Mouse (Mus musculus): ENCODE results near the gene Misp. TPM values are rescaled to one million over a fixed set of nuclear protein-coding genes. Genes with fewer than 3 reads are reported as not detected.

The Misp gene
- polyA plus RNA-seq, 1 experiment: not detected

DNA sequence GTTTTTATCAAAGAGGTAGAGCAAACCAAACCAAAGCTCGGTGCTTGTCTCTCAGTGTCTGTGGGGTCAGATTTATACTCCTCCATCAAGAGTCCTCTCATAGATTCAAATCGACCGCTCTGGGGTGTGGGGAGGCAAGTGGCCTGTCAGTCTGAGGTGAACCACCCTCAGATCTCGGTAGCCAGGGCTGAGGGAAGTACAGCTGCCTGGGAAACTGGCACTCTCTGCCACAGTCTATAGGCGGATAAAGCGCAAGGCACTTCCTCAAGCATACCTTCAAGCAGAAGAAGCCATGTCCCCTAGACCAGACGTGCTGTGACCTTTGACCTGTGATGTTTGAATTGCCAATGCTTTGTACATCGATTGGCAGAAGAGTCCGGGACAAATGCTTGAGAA is 12.0 kb downstream of the Misp start:
- Histone ChIP-seq H3K4me3 (replicated peaks; ENCODE audit: control insufficient read depth, low read depth, low read length) (no peak overlapping the region), H3K4me1 (ENCODE audit: control insufficient read depth, insufficient read depth, low read length) (peaks cover 2% of the 10 kb centered on the region; the same call in 1 of the 2 replicates), H3K27ac (ENCODE audit: control insufficient read depth, insufficient read depth, low read depth, low read length, poor library complexity) (no peak overlapping the region)
- WGBS: 26% methylated on average over 9 of the region's 9 CpGs
- TF ChIP-seq CTCF (IDR thresholded peaks at IDR 0.05; ENCODE audit: control insufficient read depth, insufficient read depth, low read length) (no peak), POLR2A (IDR thresholded peaks at IDR 0.05; ENCODE audit: borderline replicate concordance, control insufficient read depth, low read depth, low read length) (no peak)

- no peak overlapping the region for H3K4me3 ChIP-seq (replicated peaks; ENCODE audit: control insufficient read depth, low read depth, low read length)
- 29% methylated on average over 9 of the region's 9 CpGs for WGBS
- H3K4me1 ChIP-seq (ENCODE audit: control insufficient read depth, insufficient read depth, low read length): peaks cover 4% of the 10 kb centered on the region; the same call in 1 of the 2 replicates
- TF ChIP-seq POLR2A (IDR thresholded peaks at IDR 0.05; ENCODE audit: borderline replicate concordance, control insufficient read depth, low read depth, low read length) (no peak), CTCF (IDR thresholded peaks at IDR 0.05; ENCODE audit: control insufficient read depth, insufficient read depth, low read length) (peak; percentile 97)
- no peak overlapping the region for H3K27ac ChIP-seq (ENCODE audit: control insufficient read depth, insufficient read depth, low read depth, low read length, poor library complexity)
These were observed 14.1 kb downstream of the Misp start for GRCm38 (mm10) chr10:79834769-79835398.

GRCm38 (mm10) chr10:79836918-79837317 is 16.1 kb downstream of the Misp start:
- H3K27ac ChIP-seq (ENCODE audit: control insufficient read depth, insufficient read depth, low read depth, low read length, poor library complexity): no peak overlapping the region
- 0 out of 2 replicates have a peak, but pooled peaks have one; percentile 4 for TF ChIP-seq CTCF (IDR thresholded peaks at IDR 0.05; ENCODE audit: control insufficient read depth, insufficient read depth, low read length)
- no peak for TF ChIP-seq POLR2A (IDR thresholded peaks at IDR 0.05; ENCODE audit: borderline replicate concordance, control insufficient read depth, low read depth, low read length)
- peaks cover 4% of the 10 kb centered on the region; the same call in 1 of the 2 replicates for H3K4me1 ChIP-seq (ENCODE audit: control insufficient read depth, insufficient read depth, low read length)
- no peak overlapping the region for H3K4me3 ChIP-seq (replicated peaks; ENCODE audit: control insufficient read depth, low read depth, low read length)
- 92% methylated on average over 3 of the region's 3 CpGs for WGBS

DNA sequence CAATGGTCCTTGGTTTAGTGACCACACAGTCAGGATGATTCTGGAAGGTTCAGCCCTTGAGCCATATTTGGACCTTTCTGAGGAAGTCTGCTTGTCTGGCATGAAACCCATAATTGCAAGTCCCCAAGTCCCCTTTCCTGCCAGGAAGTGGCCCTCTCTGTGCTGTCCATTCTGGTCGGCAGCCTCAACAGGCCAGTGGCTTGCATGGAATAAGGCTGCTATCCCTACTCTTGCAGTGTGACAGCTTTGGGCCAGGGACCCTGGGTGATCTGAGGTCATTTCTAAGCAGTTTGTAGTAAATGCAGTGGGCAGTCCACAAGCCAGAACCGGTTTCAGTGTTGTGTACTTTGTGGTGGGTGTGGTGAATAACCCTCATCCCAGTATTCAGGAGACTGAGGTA is 17.4 kb downstream of the Misp start:
- peaks cover 2% of the 10 kb centered on the region; the same call in 1 of the 2 replicates for H3K4me1 ChIP-seq (ENCODE audit: control insufficient read depth, insufficient read depth, low read length)
- H3K27ac ChIP-seq (ENCODE audit: control insufficient read depth, insufficient read depth, low read depth, low read length, poor library complexity): 0 out of 2 replicates have a peak overlapping the region, but pooled peaks have one; percentile 19
- no peak overlapping the region for H3K4me3 ChIP-seq (replicated peaks; ENCODE audit: control insufficient read depth, low read depth, low read length)
- TF ChIP-seq POLR2A (IDR thresholded peaks at IDR 0.05; ENCODE audit: borderline replicate concordance, control insufficient read depth, low read depth, low read length) (no peak), CTCF (IDR thresholded peaks at IDR 0.05; ENCODE audit: control insufficient read depth, insufficient read depth, low read length) (no peak)
- 19% methylated on average over 2 of the region's 2 CpGs for WGBS

DNA sequence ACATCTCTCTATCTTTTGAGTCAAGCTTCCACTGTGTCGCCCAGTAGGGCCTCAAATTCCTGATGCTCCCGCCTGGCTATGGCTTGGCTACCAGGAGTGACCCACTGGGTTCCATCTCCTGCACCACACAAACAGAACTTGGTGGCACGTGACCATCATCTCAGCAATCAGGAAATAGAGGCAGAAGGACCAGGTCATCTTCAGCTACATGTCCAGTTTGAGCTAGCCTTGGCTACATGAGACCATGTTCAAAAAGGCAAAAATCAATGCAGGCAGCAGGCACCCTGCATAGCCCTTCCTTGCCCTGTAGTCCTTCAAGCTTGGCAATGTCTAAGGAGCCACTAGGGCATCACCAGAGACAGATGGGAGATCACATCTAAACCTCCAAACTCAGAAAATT is 19.3 kb downstream of the Misp start:
- no peak overlapping the region for H3K4me3 ChIP-seq (replicated peaks; ENCODE audit: control insufficient read depth, low read depth, low read length)
- 88% methylated on average over 3 of the region's 3 CpGs for WGBS
- H3K4me1 ChIP-seq (ENCODE audit: control insufficient read depth, insufficient read depth, low read length): peaks cover 2% of the 10 kb centered on the region; the same call in 1 of the 2 replicates
- TF ChIP-seq POLR2A (IDR thresholded peaks at IDR 0.05; ENCODE audit: borderline replicate concordance, control insufficient read depth, low read depth, low read length) (no peak), CTCF (IDR thresholded peaks at IDR 0.05; ENCODE audit: control insufficient read depth, insufficient read depth, low read length) (no peak)
- H3K27ac ChIP-seq (ENCODE audit: control insufficient read depth, insufficient read depth, low read depth, low read length, poor library complexity): no peak overlapping the region

GRCm38 (mm10) chr10:79840644-79841551 is 20.1 kb downstream of the Misp start:
- under 1% methylated on average over 22 of the region's 24 CpGs for WGBS
- Histone ChIP-seq H3K4me1 (ENCODE audit: control insufficient read depth, insufficient read depth, low read length) (peaks cover 2% of the 10 kb centered on the region; the same call in 1 of the 2 replicates), H3K27ac (ENCODE audit: control insufficient read depth, insufficient read depth, low read depth, low read length, poor library complexity) (no peak overlapping the region), H3K4me3 (replicated peaks; ENCODE audit: control insufficient read depth, low read depth, low read length) (peak overlapping the region; percentile 52)
- no peak for TF ChIP-seq CTCF (IDR thresholded peaks at IDR 0.05; ENCODE audit: control insufficient read depth, insufficient read depth, low read length)
- TF ChIP-seq POLR2A (IDR thresholded peaks at IDR 0.05; ENCODE audit: borderline replicate concordance, control insufficient read depth, low read depth, low read length): no peak

GRCm38 (mm10) chr10:79842322-79842721 is 21.5 kb downstream of the Misp start:
- H3K27ac ChIP-seq (ENCODE audit: control insufficient read depth, insufficient read depth, low read depth, low read length, poor library complexity): no peak overlapping the region
- no peak overlapping the region for H3K4me3 ChIP-seq (replicated peaks; ENCODE audit: control insufficient read depth, low read depth, low read length)
- TF ChIP-seq CTCF (IDR thresholded peaks at IDR 0.05; ENCODE audit: control insufficient read depth, insufficient read depth, low read length) (no peak), POLR2A (IDR thresholded peaks at IDR 0.05; ENCODE audit: borderline replicate concordance, control insufficient read depth, low read depth, low read length) (no peak)
- 70% methylated on average over 3 of the region's 3 CpGs for WGBS
- H3K4me1 ChIP-seq (ENCODE audit: control insufficient read depth, insufficient read depth, low read length): peaks cover 2% of the 10 kb centered on the region; the same call in 1 of the 2 replicates

DNA sequence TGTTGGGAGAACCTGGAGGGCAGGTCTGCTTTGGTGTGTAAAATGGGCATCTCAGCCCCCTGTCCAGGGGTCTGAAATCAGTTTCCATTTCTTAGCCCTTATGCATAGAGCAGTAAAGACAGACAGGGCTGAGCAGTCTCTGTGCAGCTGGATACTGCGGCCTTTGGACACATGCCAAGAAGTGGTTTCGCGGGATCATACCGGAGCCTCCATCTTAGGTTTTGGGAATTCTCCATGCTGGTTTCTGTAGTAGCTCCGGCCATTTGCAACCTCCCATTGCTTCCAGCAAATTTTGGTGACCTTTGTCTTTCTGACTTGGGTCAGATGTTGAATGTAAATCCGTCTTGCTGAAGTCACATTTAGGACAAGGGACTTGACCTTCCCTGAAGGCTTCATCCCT is 22.7 kb downstream of the Misp start:
- 82% methylated on average over 6 of the region's 6 CpGs for WGBS
- Histone ChIP-seq H3K4me3 (replicated peaks; ENCODE audit: control insufficient read depth, low read depth, low read length) (no peak overlapping the region), H3K27ac (ENCODE audit: control insufficient read depth, insufficient read depth, low read depth, low read length, poor library complexity) (no peak overlapping the region), H3K4me1 (ENCODE audit: control insufficient read depth, insufficient read depth, low read length) (no peaks in the 10 kb centered on the region; the same call in 1 of the 2 replicates)
- TF ChIP-seq POLR2A (IDR thresholded peaks at IDR 0.05; ENCODE audit: borderline replicate concordance, control insufficient read depth, low read depth, low read length) (no peak), CTCF (IDR thresholded peaks at IDR 0.05; ENCODE audit: control insufficient read depth, insufficient read depth, low read length) (no peak)
